Mouse (Mus musculus) forebrain, postnatal 0 days (tissue): ENCODE results near the gene Aup1. TPM values are rescaled to one million over a fixed set of nuclear protein-coding genes. Genes with fewer than 3 reads are reported as not detected.

Experiments
- ATAC-seq: fragments of 200-750 bp; cut with Nextera tagmentation; 2 replicates; pipeline ENCODE4 v1.8.0; 2017; ENCODE audit warnings: mild to moderate bottlenecking, moderate library complexity
- DNase-seq: peaks from one replicate; pipeline ENCODE4 v3.0.0-alpha.2; 2015
- H3K27ac ChIP-seq: fragments of 300-500 bp; sonication (generic); 2 replicates; pipeline ENCODE4 v1.5.1; 2014; ENCODE audit warnings: low read depth, mild to moderate bottlenecking, antibody characterized with exemption, low read length, moderate library complexity, mixed read lengths
- H3K27me3 ChIP-seq: fragments of 300-500 bp; sonication (generic); 2 replicates; pipeline ENCODE4 v1.6.1; 2014; ENCODE audit warnings: mild to moderate bottlenecking, low read length, mixed read lengths; ENCODE audit not compliant: insufficient read depth
- H3K36me3 ChIP-seq: fragments of 300-500 bp; sonication (generic); 2 replicates; pipeline ENCODE4 v1.6.1; 2014; ENCODE audit warnings: mild to moderate bottlenecking, moderate library complexity; ENCODE audit not compliant: insufficient read depth
- H3K4me1 ChIP-seq: fragments of 300-500 bp; sonication (generic); 2 replicates; pipeline ENCODE4 v1.6.1; 2014; ENCODE audit warnings: antibody characterized with exemption; ENCODE audit not compliant: insufficient read depth
- H3K4me2 ChIP-seq: fragments of 300-500 bp; sonication (generic); 2 replicates; pipeline ENCODE4 v1.6.1; 2014; ENCODE audit warnings: low read depth, mild to moderate bottlenecking, moderate library complexity
- H3K4me3 ChIP-seq: fragments of 300-500 bp; sonication (generic); 2 replicates; pipeline ENCODE4 v1.5.1; 2014; ENCODE audit warnings: low read depth, low read length, mixed read lengths
- H3K9ac ChIP-seq: fragments of 300-500 bp; sonication (generic); 2 replicates; pipeline ENCODE4 v1.6.1; 2014; ENCODE audit warnings: mild to moderate bottlenecking
- H3K9me3 ChIP-seq: fragments of 300-500 bp; sonication (generic); 2 replicates; pipeline ENCODE4 v1.6.1; 2016; ENCODE audit warnings: low read length
- CTCF ChIP-seq: sonication (generic); IDR thresholded peaks from 2 replicates; pipeline ENCODE4 v1.5.1; 2016; ENCODE audit warnings: antibody characterized with exemption, control low read depth, low read depth
- WGBS: fragments of 180-500 bp; shearing (Covaris S2); extraction: QIAGEN DNeasy Blood & Tissue Kit; methylation state at CpG from one replicate; pipeline ENCODE4 v1.1.7; 2014; 5-methylcytosine and 5-hydroxymethylcytosine counted together
- polyA plus RNA-seq: library from polyadenylated mRNA; unstranded; fragments of >200 nt; fragmentation: Nextera tagmentation; extraction: Ambion mirVana; gene quantifications from 2 replicates; pipeline ENCODE4 v1.2.1, GENCODE M21; 2015
- total RNA-seq: library from RNA; depleted of rRNA; stranded (reverse); fragments of >200 nt; gene quantifications from 2 replicates; pipeline ENCODE4 v1.2.3, GENCODE M21; 2014

Aup1 gene
- total and polyA plus RNA-seq, 2 experiments from 2014 or later, result 129 to 146 TPM

GRCm38 (mm10) chr6:83077630-83078323, 23.5 kb downstream of the Aup1 start, which contains the start of gene Pcgf1:
Gene Pcgf1 (plus strand): TSS chr6:83077869.
- Histone ChIP-seq H3K4me2 (peak within 1 kb of the TSS; percentile 97), H3K27ac (peak within 1 kb of the TSS; percentile 93), H3K27me3 (peaks cover 30% of the 10 kb centered on the region), H3K9me3 (no peaks in the 10 kb centered on the region), H3K36me3 (peaks cover 14% of the 10 kb centered on the region; the same call in 1 of the 2 replicates), H3K4me3 (peak within 1 kb of the TSS; percentile 74), H3K4me1 (no peaks in the 10 kb centered on the region), H3K9ac (peak within 1 kb of the TSS; percentile 79)
- 1% methylated on average over 53 of the region's 54 CpGs for WGBS
- TF ChIP-seq CTCF, result no peak
- DNase-seq (no peak), ATAC-seq (peak; percentile 36)

GRCm38 (mm10) chr6:83078324-83078858, 24.1 kb downstream of the Aup1 start:
- Histone ChIP-seq H3K9me3 (no peaks in the 10 kb centered on the region), H3K27ac (peak overlapping the region; percentile 93), H3K36me3 (peaks cover 14% of the 10 kb centered on the region; the same call in 1 of the 2 replicates), H3K4me1 (no peaks in the 10 kb centered on the region), H3K9ac (peak overlapping the region; percentile 79), H3K27me3 (peaks cover 28% of the 10 kb centered on the region), H3K4me2 (peak overlapping the region; percentile 97), H3K4me3 (peak overlapping the region; percentile 74)
- DNase-seq, result peak; percentile 100
- ATAC-seq, result peak; percentile 96
- TF ChIP-seq CTCF, result peak; percentile 66
- 0% methylated on average over 42 of the region's 46 CpGs for WGBS

GRCm38 (mm10) chr6:83080210-83080609, 25.9 kb downstream of the Aup1 start:
- H3K27ac ChIP-seq, result no peak overlapping the region
- H3K9me3 ChIP-seq, result no peaks in the 10 kb centered on the region
- no peak overlapping the region for H3K4me2 ChIP-seq
- H3K36me3 ChIP-seq, result peaks cover 14% of the 10 kb centered on the region; the same call in 1 of the 2 replicates
- ATAC-seq, result no peak
- H3K27me3 ChIP-seq, result peaks cover 30% of the 10 kb centered on the region
- 98% methylated on average over 5 of the region's 5 CpGs for WGBS
- no peak for DNase-seq
- no peak overlapping the region for H3K4me3 ChIP-seq
- H3K4me1 ChIP-seq, result no peaks in the 10 kb centered on the region
- TF ChIP-seq CTCF, result no peak
- H3K9ac ChIP-seq, result no peak overlapping the region

- no peak overlapping the region for H3K4me3 ChIP-seq
- no peak overlapping the region for H3K27ac ChIP-seq
- ATAC-seq (no peak), DNase-seq (no peak)
- no peaks in the 10 kb centered on the region for H3K9me3 ChIP-seq
- peaks cover 38% of the 10 kb centered on the region for H3K27me3 ChIP-seq
- H3K4me1 ChIP-seq, result no peaks in the 10 kb centered on the region
- no peak overlapping the region for H3K4me2 ChIP-seq
- TF ChIP-seq CTCF, result no peak
- H3K36me3 ChIP-seq, result peaks cover 14% of the 10 kb centered on the region; the same call in 1 of the 2 replicates
- WGBS, result 15% methylated on average over 5 of the region's 5 CpGs
- H3K9ac ChIP-seq, result no peak overlapping the region
Observed at GRCm38 (mm10) chr6:83083497-83083896, 29.2 kb downstream of the Aup1 start.

GRCm38 (mm10) chr6:83084477-83084876, 30.2 kb downstream of the Aup1 start:
- H3K4me1 ChIP-seq, result no peaks in the 10 kb centered on the region
- no peak overlapping the region for H3K4me3 ChIP-seq
- no peak overlapping the region for H3K9ac ChIP-seq
- H3K27me3 ChIP-seq, result peaks cover 46% of the 10 kb centered on the region
- TF ChIP-seq CTCF, result no peak
- DNase-seq, result no peak
- no peak overlapping the region for H3K4me2 ChIP-seq
- no peak for ATAC-seq
- WGBS, result 4% methylated on average over 6 of the region's 6 CpGs
- peaks cover 14% of the 10 kb centered on the region; the same call in 1 of the 2 replicates for H3K36me3 ChIP-seq
- H3K27ac ChIP-seq, result no peak overlapping the region
- no peaks in the 10 kb centered on the region for H3K9me3 ChIP-seq

GRCm38 (mm10) chr6:83086121-83087035, 32.1 kb downstream of the Aup1 start, which contains the start of gene Lbx2:
Gene Lbx2 (plus strand): TSS chr6:83086367.
- Histone ChIP-seq H3K4me2 (no peak within 1 kb of the TSS), H3K9me3 (no peaks in the 10 kb centered on the region), H3K27me3 (peaks cover 56% of the 10 kb centered on the region), H3K27ac (no peak within 1 kb of the TSS), H3K9ac (no peak within 1 kb of the TSS), H3K36me3 (peaks cover 4% of the 10 kb centered on the region; the same call in 1 of the 2 replicates), H3K4me3 (no peak within 1 kb of the TSS), H3K4me1 (no peaks in the 10 kb centered on the region)
- WGBS, result 5% methylated on average over 42 of the region's 42 CpGs
- TF ChIP-seq CTCF, result no peak
- ATAC-seq (no peak), DNase-seq (no peak)
